Mouse (Mus musculus) telencephalon, adult 2 months (tissue): ENCODE results near the gene Epas1.

ENCODE experiments used
- DNase-seq: peaks from one replicate; pipeline ENCODE4 v3.0.0-alpha.2; 2011; ENCODE audit warnings: low read depth, low spot score

Gene Epas1

GRCm38 (mm10) chr17:86755581-86756195 is 2.2 kb downstream of the Epas1 start:
- DNase-seq: no peak

GRCm38 (mm10) chr17:86757621-86758020 is 4.1 kb downstream of the Epas1 start:
- DNase-seq: no peak

- DNase-seq: no peak
These were observed 8.4 kb downstream of the Epas1 start for GRCm38 (mm10) chr17:86761859-86762258.

GRCm38 (mm10) chr17:86762479-86763242 is 9.2 kb downstream of the Epas1 start:
- DNase-seq: no peak

- no peak for DNase-seq
These were observed 12.4 kb downstream of the Epas1 start for GRCm38 (mm10) chr17:86765762-86766404.

- DNase-seq: no peak
These were observed 12.9 kb downstream of the Epas1 start for GRCm38 (mm10) chr17:86766412-86766811.

- no peak for DNase-seq
These were observed 15.1 kb downstream of the Epas1 start for GRCm38 (mm10) chr17:86768596-86768995.

GRCm38 (mm10) chr17:86769330-86770211 is 16.1 kb downstream of the Epas1 start:
- DNase-seq: no peak

- no peak for DNase-seq
These were observed 17.3 kb downstream of the Epas1 start for GRCm38 (mm10) chr17:86770848-86771247.

GRCm38 (mm10) chr17:86772035-86772434 is 18.5 kb downstream of the Epas1 start:
- DNase-seq: no peak

- DNase-seq: no peak
These were observed 19.6 kb downstream of the Epas1 start for GRCm38 (mm10) chr17:86772929-86773588.

- DNase-seq: no peak
These were observed 23.0 kb downstream of the Epas1 start for GRCm38 (mm10) chr17:86776538-86776937.

GRCm38 (mm10) chr17:86778147-86778546 is 24.6 kb downstream of the Epas1 start:
- no peak for DNase-seq

- no peak for DNase-seq
These were observed 26.0 kb downstream of the Epas1 start for GRCm38 (mm10) chr17:86779191-86780130.

GRCm38 (mm10) chr17:86780708-86781318 is 27.3 kb downstream of the Epas1 start:
- DNase-seq: no peak

GRCm38 (mm10) chr17:86781755-86782400 is 28.4 kb downstream of the Epas1 start:
- no peak for DNase-seq

GRCm38 (mm10) chr17:86784405-86784977 is 31.0 kb downstream of the Epas1 start:
- no peak for DNase-seq

- no peak for DNase-seq
These were observed 32.1 kb downstream of the Epas1 start for GRCm38 (mm10) chr17:86785612-86786011.

GRCm38 (mm10) chr17:86786496-86786895 is 33.0 kb downstream of the Epas1 start:
- DNase-seq: no peak
